Mouse (Mus musculus) neutrophil, adult 5-6 weeks (primary cell): Measurements from ENCODE around the gene Limd2. TPM values are rescaled to one million over a fixed set of nuclear protein-coding genes. Genes with fewer than 3 reads are reported as not detected.
A peak's percentile ranks its signal among the peaks of the same experiment; 100 is the strongest.

Experiments
- ATAC-seq: fragments of 151-379, 151-347 bp; 2 replicates; pipeline ENCODE4 v1.8.0; 2017; ENCODE audit warnings: mild to moderate bottlenecking, moderate TSS enrichment; ENCODE audit not compliant: insufficient number of reproducible peaks, poor library complexity, low FRiP score, severe bottlenecking; ENCODE audit errors: extremely low read depth
- total RNA-seq: library from RNA; stranded (forward); fragments of 200-1000 nt; gene quantifications from 2 replicates; pipeline ENCODE4 v1.2.3, GENCODE M21; 2017

The Limd2 gene
- total RNA-seq, 1 experiment from 2014 or later: 145 TPM

GRCm38 (mm10) chr11:106176372-106176771, 15.7 kb upstream of the Limd2 start:
- no peak for ATAC-seq

- no peak for ATAC-seq
Observed at GRCm38 (mm10) chr11:106175081-106175480, 14.4 kb upstream of the Limd2 start.

- no peak for ATAC-seq
Observed at GRCm38 (mm10) chr11:106174372-106174771, 13.7 kb upstream of the Limd2 start.

- no peak for ATAC-seq
Observed at GRCm38 (mm10) chr11:106173228-106173627, 12.6 kb upstream of the Limd2 start.

GRCm38 (mm10) chr11:106170807-106171206, 10.1 kb upstream of the Limd2 start:
- peak; percentile 54; the same call in 1 of the 2 replicates for ATAC-seq

- peak; percentile 78 for ATAC-seq
Observed at GRCm38 (mm10) chr11:106167435-106167834, 6.8 kb upstream of the Limd2 start.

GRCm38 (mm10) chr11:106164601-106165180, 4.0 kb upstream of the Limd2 start:
- no peak for ATAC-seq

- no peak for ATAC-seq
Observed at GRCm38 (mm10) chr11:106163546-106163945, 2.9 kb upstream of the Limd2 start.

- ATAC-seq: no peak
Observed at GRCm38 (mm10) chr11:106162237-106162636, 1.6 kb upstream of the Limd2 start.

GRCm38 (mm10) chr11:106159921-106160840, 479 bp downstream of the Limd2 start:
- ATAC-seq: peak; percentile 17; the same call in 1 of the 2 replicates

GRCm38 (mm10) chr11:106159216-106159920, 1.3 kb downstream of the Limd2 start:
- ATAC-seq: peak; percentile 65

- ATAC-seq: no peak
Observed at GRCm38 (mm10) chr11:106158930-106159215, 1.8 kb downstream of the Limd2 start.

- peak; percentile 35; the same call in 1 of the 2 replicates for ATAC-seq
Observed at GRCm38 (mm10) chr11:106158081-106158929, 2.4 kb downstream of the Limd2 start.

GRCm38 (mm10) chr11:106157154-106157553, 3.5 kb downstream of the Limd2 start:
- no peak for ATAC-seq

- ATAC-seq: no peak
Observed at GRCm38 (mm10) chr11:106156257-106156656, 4.4 kb downstream of the Limd2 start.

- no peak for ATAC-seq
Observed at GRCm38 (mm10) chr11:106155761-106156160, 4.9 kb downstream of the Limd2 start.

- no peak for ATAC-seq
Observed at GRCm38 (mm10) chr11:106154770-106155169, 5.9 kb downstream of the Limd2 start.

- no peak for ATAC-seq
Observed at GRCm38 (mm10) chr11:106154091-106154490, 6.6 kb downstream of the Limd2 start.

- ATAC-seq: no peak
Observed at GRCm38 (mm10) chr11:106152132-106152531, 8.5 kb downstream of the Limd2 start.
